Mouse (Mus musculus) right cerebral cortex, postnatal 36 days (tissue): ENCODE results near the gene 4930415L06Rik.

Experiments used
- DNase-seq, 2 experiments: peaks; one replicate each; pipeline ENCODE4 v3.0.0; 2022; ENCODE audit warnings: low spot score in 2 of 2, mixed read lengths in 1 of 2

4930415L06Rik gene

GRCm38 (mm10) chrX:89932752-89933151, at the start of gene 4930415L06Rik:
4930415L06Rik (minus strand) TSS chrX:89932852.
- no peak for DNase-seq

GRCm38 (mm10) chrX:89978621-89979020, 46.0 kb upstream of the 4930415L06Rik start:
- DNase-seq, result no peak

GRCm38 (mm10) chrX:89904871-89905270, 27.8 kb downstream of the 4930415L06Rik start:
- no peak for DNase-seq
